ENCODE assay signal across 8 mouse cellular contexts in the genomic region with DNA sequence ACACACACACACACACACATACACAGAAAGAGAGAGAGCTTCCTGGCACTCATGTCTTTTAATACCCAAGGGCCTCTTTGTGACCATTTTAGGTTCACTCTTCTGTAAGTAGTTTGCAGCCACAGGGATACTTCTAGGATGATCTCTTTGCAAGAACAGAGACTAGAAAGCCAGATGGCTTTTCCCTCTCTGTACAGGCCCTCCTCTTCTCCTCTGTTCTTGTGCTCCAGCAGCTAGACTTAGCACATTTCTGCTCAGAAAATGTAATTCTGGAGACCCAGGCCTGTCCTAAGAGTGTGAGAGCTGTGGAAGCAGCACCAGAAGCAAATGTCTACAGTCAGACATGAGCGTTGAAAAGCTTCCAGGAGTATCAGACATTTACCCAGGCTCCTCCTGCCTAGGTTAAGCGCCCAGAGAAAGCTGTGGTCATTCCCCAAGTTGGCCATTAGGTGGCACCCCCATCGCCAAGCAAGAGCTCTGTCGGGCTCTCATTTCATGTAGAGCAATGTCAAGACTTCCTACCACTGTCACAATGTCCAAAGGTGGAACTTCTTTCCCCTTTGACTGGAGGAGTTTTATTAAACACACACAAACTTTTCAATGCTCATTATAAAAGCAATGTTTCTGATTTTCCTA. TPM values are rescaled to one million over a fixed set of nuclear protein-coding genes. Genes with fewer than 3 reads are reported as not detected.
DNase-seq lines count a peak whose midpoint lies in the region; ATAC-seq and TF ChIP-seq lines count a peak whose summit lies in the region.

No protein-coding gene starts in this region.

- TF ChIP-seq CTCF in brain, embryonic 14.5 days (IDR thresholded peaks at IDR 0.05; ENCODE audit: borderline replicate concordance, extremely low read depth, insufficient read depth, insufficient read length) = peak; percentile 93
- peak; percentile 94 for TF ChIP-seq CTCF in heart, postnatal 0 days (IDR thresholded peaks at IDR 0.05; ENCODE audit: low read depth)
- TF ChIP-seq CTCF in liver, embryonic 14.5 days (IDR thresholded peaks at IDR 0.05; ENCODE audit: low read depth) = peak; percentile 82

- TF ChIP-seq POLR2A in brain, embryonic 14.5 days (IDR thresholded peaks at IDR 0.05; ENCODE audit: borderline replicate concordance, extremely low read depth, insufficient read depth, insufficient read length, poor library complexity, severe bottlenecking) = no peak

- peak; percentile 31 to 55 for DNase-seq in CD8-positive naive resting alpha-beta T cell, adult 2 months (ENCODE audit: low read depth in 2 of 2, low spot score in 2 of 2)
- DNase-seq in brain, embryonic 14.5 days (ENCODE audit: low read depth) = peak; percentile 86
- DNase-seq in forebrain, embryonic 10.5 days (ENCODE audit: extremely low spot score, low spot score) = peak; percentile 51
- DNase-seq in heart, postnatal 0 days (ENCODE audit: low spot score) = peak; percentile 86
- DNase-seq in kidney, postnatal 25 days = peak; percentile 77 to 78
- DNase-seq in liver, embryonic 14.5 days (ENCODE audit: low read depth in 3 of 3, low spot score in 3 of 3) = peak in 1 of 3 experiments; percentile 27
- DNase-seq in telencephalon, adult 2 months (ENCODE audit: low read depth, low spot score) = peak; percentile 47

- no peak overlapping the region for H3K27ac ChIP-seq in forebrain, embryonic 10.5 days
- H3K27ac ChIP-seq in heart, postnatal 0 days (ENCODE audit: low read depth) = no peak overlapping the region
- H3K27ac ChIP-seq in liver, embryonic 14.5 days = no peak overlapping the region
- H3K27ac ChIP-seq in neural tube, embryonic 14.5 days (ENCODE audit: low read depth, low read length) = no peak overlapping the region

- no peaks in the 10 kb centered on the region for H3K36me3 ChIP-seq in forebrain, embryonic 10.5 days (replicated peaks)
- H3K36me3 ChIP-seq in heart, postnatal 0 days (replicated peaks; ENCODE audit: control insufficient read depth, insufficient read depth, low read length) = no peaks in the 10 kb centered on the region
- no peaks in the 10 kb centered on the region for H3K36me3 ChIP-seq in liver, embryonic 14.5 days (replicated peaks; ENCODE audit: control insufficient read depth, insufficient read depth, low read depth)
- H3K36me3 ChIP-seq in neural tube, embryonic 14.5 days (ENCODE audit: control insufficient read depth, insufficient read depth, low read length) = no peaks in the 10 kb centered on the region

- H3K9me3 ChIP-seq in forebrain, embryonic 10.5 days = no peaks in the 10 kb centered on the region
- H3K9me3 ChIP-seq in heart, postnatal 0 days (replicated peaks; ENCODE audit: control insufficient read depth, low read length) = no peaks in the 10 kb centered on the region
- H3K9me3 ChIP-seq in liver, embryonic 14.5 days (ENCODE audit: control insufficient read depth, low read length) = no peaks in the 10 kb centered on the region
- no peaks in the 10 kb centered on the region for H3K9me3 ChIP-seq in neural tube, embryonic 14.5 days (ENCODE audit: control insufficient read depth, low read length)

- H3K4me2 ChIP-seq in heart, postnatal 0 days (ENCODE audit: low read depth, low read length) = no peak overlapping the region
- H3K4me2 ChIP-seq in liver, embryonic 14.5 days (ENCODE audit: low read depth) = no peak overlapping the region
- no peak overlapping the region for H3K4me2 ChIP-seq in neural tube, embryonic 14.5 days (ENCODE audit: low read depth, low read length)

- TF ChIP-seq EP300 in heart, postnatal 0 days (IDR thresholded peaks at IDR 0.05; ENCODE audit: low read depth) = no peak
- no peak for TF ChIP-seq EP300 in liver, embryonic 14.5 days (IDR thresholded peaks at IDR 0.05; ENCODE audit: low read depth)

- WGBS in forebrain, embryonic 10.5 days = 13% methylated on average over 4 of the region's 4 CpGs
- WGBS in heart, postnatal 0 days = 2% methylated on average over 4 of the region's 4 CpGs
- 7% methylated on average over 4 of the region's 4 CpGs for WGBS in liver, embryonic 14.5 days (ENCODE audit: insufficient replicate concordance)
- 12% methylated on average over 4 of the region's 4 CpGs for WGBS in neural tube, embryonic 14.5 days

- H3K4me1 ChIP-seq in forebrain, embryonic 10.5 days = no peaks in the 10 kb centered on the region
- peaks cover 9% of the 10 kb centered on the region for H3K4me1 ChIP-seq in heart, postnatal 0 days (ENCODE audit: control insufficient read depth, insufficient read depth)
- no peaks in the 10 kb centered on the region; a peak in 1 of 4 replicates for H3K4me1 ChIP-seq in liver, embryonic 14.5 days (replicated peaks; ENCODE audit: control insufficient read depth in 2 of 2, insufficient read depth in 2 of 2, low read length in 1 of 2)
- H3K4me1 ChIP-seq in neural tube, embryonic 14.5 days (ENCODE audit: control insufficient read depth, insufficient read depth, low read length) = no peaks in the 10 kb centered on the region

- no peak overlapping the region for H3K4me3 ChIP-seq in forebrain, embryonic 10.5 days
- no peak overlapping the region for H3K4me3 ChIP-seq in heart, postnatal 0 days (ENCODE audit: low read depth, low read length)
- no peak overlapping the region for H3K4me3 ChIP-seq in liver, embryonic 14.5 days (ENCODE audit: insufficient read depth in 1 of 2, low read depth in 2 of 2, low read length in 2 of 2)
- H3K4me3 ChIP-seq in neural tube, embryonic 14.5 days (ENCODE audit: low read depth, low read length) = no peak overlapping the region

- H3K9ac ChIP-seq in heart, postnatal 0 days (replicated peaks; ENCODE audit: low read depth, low read length) = no peak overlapping the region
- H3K9ac ChIP-seq in liver, embryonic 14.5 days (replicated peaks) = no peak overlapping the region
- no peak overlapping the region for H3K9ac ChIP-seq in neural tube, embryonic 14.5 days (replicated peaks; ENCODE audit: low read depth, low read length)

- no peaks in the 10 kb centered on the region for H3K27me3 ChIP-seq in forebrain, embryonic 10.5 days (ENCODE audit: poor library complexity, severe bottlenecking)
- H3K27me3 ChIP-seq in heart, postnatal 0 days (ENCODE audit: control insufficient read depth, insufficient read depth, low read length) = no peaks in the 10 kb centered on the region
- no peaks in the 10 kb centered on the region for H3K27me3 ChIP-seq in liver, embryonic 14.5 days (ENCODE audit: control insufficient read depth, insufficient read depth, low read length)
- no peaks in the 10 kb centered on the region for H3K27me3 ChIP-seq in neural tube, embryonic 14.5 days (ENCODE audit: control insufficient read depth, insufficient read depth, low read length)

- peak; percentile 83; the same call in 1 of the 2 replicates for ATAC-seq in heart, postnatal 0 days (ENCODE audit: insufficient read depth, low read depth)
- ATAC-seq in liver, embryonic 14.5 days (ENCODE audit: insufficient read depth) = no peak
- ATAC-seq in neural tube, embryonic 14.5 days (ENCODE audit: low read depth) = peak; percentile 91; the same call in 1 of the 2 replicates

RNA-seq across cellular contexts. Expression of a gene that starts 23.1 kb away (rescaled TPM):
- 68.1 and 77.7 TPM in 2 replicates for polyA plus RNA-seq in brain, embryonic 14.5 days (2012; rRNA removed)
- polyA plus RNA-seq in forebrain, embryonic 10.5 days (2016; fragmentation: Nextera tagmentation; extraction: Ambion mirVana) = 173 and 178 TPM in 2 replicates
- 26.3 and 37.9 TPM in 2 replicates for total RNA-seq in heart, postnatal 0 days (2014; rRNA removed; ENCODE audit: low replicate concordance)
- polyA plus RNA-seq in heart, postnatal 0 days (2015; fragmentation: Nextera tagmentation; extraction: Ambion mirVana) = 125 and 127 TPM in 2 replicates
- 16.6 and 39.1 TPM in 2 replicates for polyA plus RNA-seq in liver, embryonic 14.5 days (2012; rRNA removed)
- 63.2 and 68.8 TPM in 2 replicates for polyA plus RNA-seq in liver, embryonic 14.5 days (2014; fragmentation: Nextera tagmentation; extraction: Ambion mirVana)
- polyA plus RNA-seq in neural tube, embryonic 14.5 days (2014; fragmentation: Nextera tagmentation; extraction: Ambion mirVana) = 143 and 157 TPM in 2 replicates

RNA-seq across cellular contexts. Expression of a gene that starts 23.2 kb away (rescaled TPM):
- polyA plus RNA-seq in brain, embryonic 14.5 days (2012; rRNA removed) = 0.19 and 0.21 TPM in 2 replicates
- polyA plus RNA-seq in forebrain, embryonic 10.5 days (2016; fragmentation: Nextera tagmentation; extraction: Ambion mirVana) = 0.16 and 0.30 TPM in 2 replicates
- not detected in 2 replicates for total RNA-seq in heart, postnatal 0 days (2014; rRNA removed; ENCODE audit: low replicate concordance)
- 0.05 and 0.12 TPM in 2 replicates for polyA plus RNA-seq in heart, postnatal 0 days (2015; fragmentation: Nextera tagmentation; extraction: Ambion mirVana)
- 0.02 and 0.04 TPM in 2 replicates for polyA plus RNA-seq in liver, embryonic 14.5 days (2012; rRNA removed)
- 0.05 TPM in 1 of 2 replicates, not detected in the other for polyA plus RNA-seq in liver, embryonic 14.5 days (2014; fragmentation: Nextera tagmentation; extraction: Ambion mirVana)
- polyA plus RNA-seq in neural tube, embryonic 14.5 days (2014; fragmentation: Nextera tagmentation; extraction: Ambion mirVana) = 0.85 and 1.2 TPM in 2 replicates
